ENCODE assay signal across 9 mouse cellular contexts in genomic region chr11:47890315-47890714, GRCm38 (mm10).
DNase-seq lines count a peak whose midpoint lies in the region; ATAC-seq and TF ChIP-seq lines count a peak whose summit lies in the region.
"Had no signal": no experiment of that assay in that cellular context is flagged by ENCODE, and none has a peak within 500 bp of the region (broad histone marks: within the 10 kb centered on the region; RNA-seq: fewer than 3 reads in every experiment).

No protein-coding gene starts in this region.

- no peaks in the 10 kb centered on the region for H3K79me2 ChIP-seq in heart, adult 2 months (replicated peaks; ENCODE audit: control insufficient read depth, insufficient read depth, low read length)

- H3K36me3 ChIP-seq in heart, adult 2 months (ENCODE audit: control insufficient read depth, insufficient read depth, low read length), result no peaks in the 10 kb centered on the region
- no peaks in the 10 kb centered on the region for H3K36me3 ChIP-seq in neural tube, embryonic 11.5 days (ENCODE audit: control insufficient read depth, insufficient read depth, low read length)
- H3K36me3 ChIP-seq in neural tube, embryonic 15.5 days, result no peaks in the 10 kb centered on the region

- H3K9ac ChIP-seq in heart, adult 2 months (ENCODE audit: low read depth, low read length), result no peak overlapping the region
- H3K9ac ChIP-seq in neural tube, embryonic 11.5 days (ENCODE audit: low read length), result no peak overlapping the region
- no peak overlapping the region for H3K9ac ChIP-seq in neural tube, embryonic 15.5 days (replicated peaks)

- no peak overlapping the region for H3K4me3 ChIP-seq in heart, adult 2 months
- H3K4me3 ChIP-seq in neural tube, embryonic 11.5 days (ENCODE audit: low read depth, low read length), result no peak overlapping the region
- H3K4me3 ChIP-seq in neural tube, embryonic 15.5 days (replicated peaks), result no peak overlapping the region
- H3K4me3 ChIP-seq: myocyte had no signal

- intact Hi-C loops in heart, adult 2 months (cut with DNase I), result loop anchor here (5.0 to 10.0 kb wide), 2 partner anchors 506 to 1023 kb away; no protein-coding TSS in a partner anchor

- H3K27me3 ChIP-seq in heart, adult 2 months (ENCODE audit: control insufficient read depth, insufficient read depth, low read length), result no peaks in the 10 kb centered on the region
- H3K27me3 ChIP-seq in neural tube, embryonic 11.5 days (ENCODE audit: control insufficient read depth, insufficient read depth, low read length), result no peaks in the 10 kb centered on the region
- no peaks in the 10 kb centered on the region for H3K27me3 ChIP-seq in neural tube, embryonic 15.5 days (replicated peaks)

- H3K4me2 ChIP-seq in neural tube, embryonic 11.5 days (ENCODE audit: low read depth), result no peak overlapping the region
- no peak overlapping the region for H3K4me2 ChIP-seq in neural tube, embryonic 15.5 days

- TF ChIP-seq CTCF in heart, adult 2 months (IDR thresholded peaks at IDR 0.05), result peak; percentile 79

- TF ChIP-seq EP300 in heart, adult 2 months (IDR thresholded peaks at IDR 0.05; ENCODE audit: insufficient read depth, low read depth, low read length), result no peak

- no peaks in the 10 kb centered on the region for H3K4me1 ChIP-seq in heart, adult 2 months (ENCODE audit: control insufficient read depth, insufficient read depth, low read length)
- no peaks in the 10 kb centered on the region for H3K4me1 ChIP-seq in neural tube, embryonic 11.5 days (ENCODE audit: control insufficient read depth, insufficient read depth, low read length)
- peaks cover 13% of the 10 kb centered on the region; the same call in 1 of the 2 replicates for H3K4me1 ChIP-seq in neural tube, embryonic 15.5 days

- TF ChIP-seq POLR2A in heart, adult 2 months (IDR thresholded peaks at IDR 0.05; ENCODE audit: insufficient read depth, low read depth, low read length), result no peak

- H3K27ac ChIP-seq in heart, adult 2 months, result no peak overlapping the region
- H3K27ac ChIP-seq in neural tube, embryonic 11.5 days (ENCODE audit: low read depth, low read length), result no peak overlapping the region
- no peak overlapping the region for H3K27ac ChIP-seq in neural tube, embryonic 15.5 days (replicated peaks)

- no peaks in the 10 kb centered on the region for H3K9me3 ChIP-seq in neural tube, embryonic 11.5 days (ENCODE audit: control insufficient read depth, low read length)
- H3K9me3 ChIP-seq in neural tube, embryonic 15.5 days (replicated peaks), result no peaks in the 10 kb centered on the region

- ATAC-seq in neural tube, embryonic 11.5 days (ENCODE audit: insufficient read depth, low FRiP score, low TSS enrichment), result no peak
- no peak for ATAC-seq in neural tube, embryonic 15.5 days (ENCODE audit: low FRiP score)

- WGBS in heart, adult 2 months, result 40% methylated on average over 2 of the region's 2 CpGs
- 58% methylated on average over 2 of the region's 2 CpGs for WGBS in neural tube, embryonic 11.5 days
- WGBS in neural tube, embryonic 15.5 days, result 53% methylated on average over 2 of the region's 2 CpGs

- peak in 1 of 2 experiments; percentile 18 for DNase-seq in heart, adult 2 months
- DNase-seq in heart, adult 11 months, result no peak
- peak; percentile 19 for DNase-seq in neural tube, embryonic 11.5 days (ENCODE audit: low spot score)
- peak; percentile 8 for DNase-seq in forelimb bud, embryonic 11.5 days (ENCODE audit: low read depth, low spot score)
- DNase-seq in retina, postnatal 1 day, result peak; percentile 9
- no peak for DNase-seq in spleen, adult 18-20 months
- DNase-seq in neural tube, embryonic 10.5 days (ENCODE audit: extremely low spot score, low spot score), result no peak

Comparison
In these comparisons a context has a peak if more than half of its experiments do, and no peak if none do; other contexts are left out.
1. DNase-seq: peak in neural tube, embryonic 11.5 days (single experiment), forelimb bud, embryonic 11.5 days (single experiment) and retina, postnatal 1 day (single experiment); none in heart, adult 11 months (single experiment), spleen, adult 18-20 months (0 of 2) and neural tube, embryonic 10.5 days (single experiment).